In genomic region chr2:167222152-167222551, GRCm38 (mm10) we compare ENCODE assay signal across 8 mouse cellular contexts. TPM values are rescaled to one million over a fixed set of nuclear protein-coding genes. Genes with fewer than 3 reads are reported as not detected.
DNase-seq lines count a peak whose midpoint lies in the region; ATAC-seq and TF ChIP-seq lines count a peak whose summit lies in the region.

No protein-coding gene starts in this region.

- H3K36me3 ChIP-seq in heart, adult 2 months (ENCODE audit: control insufficient read depth, insufficient read depth, low read length) = no peaks in the 10 kb centered on the region
- peaks cover 25% of the 10 kb centered on the region; the same call in 1 of the 2 replicates for H3K36me3 ChIP-seq in heart, embryonic 12.5 days
- no peaks in the 10 kb centered on the region for H3K36me3 ChIP-seq in forebrain, embryonic 12.5 days (replicated peaks)
- no peaks in the 10 kb centered on the region for H3K36me3 ChIP-seq in midbrain, postnatal 0 days (ENCODE audit: insufficient read depth, low read length)
- no peaks in the 10 kb centered on the region for H3K36me3 ChIP-seq in splenic B cell, adult 2 months (ENCODE audit: control insufficient read depth, insufficient read depth, low read length, poor library complexity, severe bottlenecking)

- ATAC-seq in heart, embryonic 12.5 days (ENCODE audit: insufficient number of reproducible peaks, low FRiP score) = no peak
- ATAC-seq in forebrain, embryonic 12.5 days (ENCODE audit: low FRiP score) = peak; percentile 39; the same call in 1 of the 2 replicates
- no peak for ATAC-seq in midbrain, postnatal 0 days (ENCODE audit: low FRiP score)

- H3K27me3 ChIP-seq in heart, adult 2 months (ENCODE audit: control insufficient read depth, insufficient read depth, low read length) = no peaks in the 10 kb centered on the region
- H3K27me3 ChIP-seq in heart, embryonic 12.5 days (replicated peaks) = no peaks in the 10 kb centered on the region
- H3K27me3 ChIP-seq in forebrain, embryonic 12.5 days = no peaks in the 10 kb centered on the region
- no peaks in the 10 kb centered on the region for H3K27me3 ChIP-seq in midbrain, postnatal 0 days (ENCODE audit: insufficient read depth, low read length)
- H3K27me3 ChIP-seq in splenic B cell, adult 2 months (ENCODE audit: control insufficient read depth, insufficient read depth, low read length, poor library complexity, severe bottlenecking) = no peaks in the 10 kb centered on the region

- H3K9ac ChIP-seq in heart, adult 2 months (ENCODE audit: low read depth, low read length) = no peak overlapping the region
- no peak overlapping the region for H3K9ac ChIP-seq in heart, embryonic 12.5 days
- no peak overlapping the region for H3K9ac ChIP-seq in forebrain, embryonic 12.5 days
- no peak overlapping the region for H3K9ac ChIP-seq in midbrain, postnatal 0 days (replicated peaks; ENCODE audit: low read length, poor library complexity, severe bottlenecking)

- no peaks in the 10 kb centered on the region for H3K9me3 ChIP-seq in heart, embryonic 12.5 days (replicated peaks)
- no peaks in the 10 kb centered on the region for H3K9me3 ChIP-seq in forebrain, embryonic 12.5 days
- H3K9me3 ChIP-seq in midbrain, postnatal 0 days (ENCODE audit: low read length) = no peaks in the 10 kb centered on the region

- H3K4me3 ChIP-seq in heart, adult 2 months = no peak overlapping the region
- no peak overlapping the region for H3K4me3 ChIP-seq in heart, embryonic 12.5 days
- no peak overlapping the region for H3K4me3 ChIP-seq in forebrain, embryonic 12.5 days (replicated peaks)
- no peak overlapping the region for H3K4me3 ChIP-seq in midbrain, postnatal 0 days (ENCODE audit: low read depth, low read length)

- peak; percentile 91 for TF ChIP-seq CTCF in heart, adult 2 months (IDR thresholded peaks at IDR 0.05)
- peak; percentile 94 for TF ChIP-seq CTCF in midbrain, postnatal 0 days (IDR thresholded peaks at IDR 0.05)

- TF ChIP-seq POLR2A in heart, adult 2 months (IDR thresholded peaks at IDR 0.05; ENCODE audit: insufficient read depth, low read depth, low read length) = no peak

- H3K79me2 ChIP-seq in heart, adult 2 months (replicated peaks; ENCODE audit: control insufficient read depth, insufficient read depth, low read length) = no peaks in the 10 kb centered on the region

- no peak overlapping the region for H3K27ac ChIP-seq in heart, adult 2 months
- H3K27ac ChIP-seq in heart, embryonic 12.5 days (ENCODE audit: poor library complexity, severe bottlenecking) = no peak overlapping the region
- no peak overlapping the region for H3K27ac ChIP-seq in forebrain, embryonic 12.5 days
- H3K27ac ChIP-seq in midbrain, postnatal 0 days (ENCODE audit: low read depth, low read length) = no peak overlapping the region

- peak; percentile 72 to 76 for DNase-seq in heart, adult 2 months
- DNase-seq in c-Kit-positive CD71-positive TER-119-negative erythroid progenitor cells, embryonic 14.5 days (ENCODE audit: low read depth) = peak; percentile 40
- DNase-seq in induced T-regulatory cell, adult 2 months (ENCODE audit: low read depth) = peak; percentile 76
- peak; percentile 72 to 80 for DNase-seq in left cerebral cortex, postnatal 10 days (ENCODE audit: extremely low spot score in 1 of 2, low spot score in 2 of 2)
- peak; percentile 89 for DNase-seq in midbrain, postnatal 0 days (ENCODE audit: low spot score)
- peak; percentile 81 for DNase-seq in splenic B cell, adult 2 months (ENCODE audit: low read depth, low spot score)

- intact Hi-C loops in heart, adult 2 months (cut with DNase I) = loop anchor here (1.0 to 5.0 kb wide), 3 partner anchors 57 to 240 kb away; no protein-coding TSS in a partner anchor
- intact Hi-C loops in left cerebral cortex, postnatal 10 days (cut with DNase I) = loop anchor here (1.0 kb wide), 1 partner anchor 57 kb away; no protein-coding TSS in a partner anchor

- no peaks in the 10 kb centered on the region; the same call in 1 of the 2 replicates for H3K4me1 ChIP-seq in heart, adult 2 months (ENCODE audit: control insufficient read depth, insufficient read depth, low read length)
- no peaks in the 10 kb centered on the region for H3K4me1 ChIP-seq in heart, embryonic 12.5 days (replicated peaks)
- no peaks in the 10 kb centered on the region for H3K4me1 ChIP-seq in forebrain, embryonic 12.5 days
- no peaks in the 10 kb centered on the region for H3K4me1 ChIP-seq in midbrain, postnatal 0 days (ENCODE audit: insufficient read depth, low read length)

- H3K4me2 ChIP-seq in heart, embryonic 12.5 days = no peak overlapping the region
- H3K4me2 ChIP-seq in forebrain, embryonic 12.5 days = no peak overlapping the region
- no peak overlapping the region for H3K4me2 ChIP-seq in midbrain, postnatal 0 days (ENCODE audit: low read depth, low read length, poor library complexity, severe bottlenecking)

- peak; percentile 49; the same call in 1 of the 2 replicates for TF ChIP-seq EP300 in heart, adult 2 months (IDR thresholded peaks at IDR 0.05; ENCODE audit: insufficient read depth, low read depth, low read length)

- 18% methylated on average over 7 of the region's 7 CpGs for WGBS in heart, adult 2 months
- 24% methylated on average over 7 of the region's 7 CpGs for WGBS in heart, embryonic 12.5 days
- 21% methylated on average over 7 of the region's 7 CpGs for WGBS in forebrain, embryonic 12.5 days
- 15% methylated on average over 7 of the region's 7 CpGs for WGBS in midbrain, postnatal 0 days

RNA-seq across cellular contexts. Expression of gene Ptgis, which starts 18.3 kb away (rescaled TPM):
- 10 to 100 TPM; 16.3 to 17.7 TPM for total RNA-seq in heart, adult 2 months (2021)
- 31.3 and 32.1 TPM in 2 replicates for polyA plus RNA-seq in heart, adult 2 months (2012; rRNA removed)
- polyA plus RNA-seq in heart, embryonic 12.5 days (2016; fragmentation: Nextera tagmentation; extraction: Ambion mirVana) = 22.5 and 22.9 TPM in 2 replicates
- polyA plus RNA-seq in forebrain, embryonic 12.5 days (2016; fragmentation: Nextera tagmentation; extraction: Ambion mirVana) = 4.8 and 6.0 TPM in 2 replicates
- total RNA-seq in left cerebral cortex, postnatal 10 days (2021) = 1 to 10 TPM; 3.0 TPM
- 4.3 and 6.1 TPM in 2 replicates for total RNA-seq in midbrain, postnatal 0 days (2014; rRNA removed)
- polyA plus RNA-seq in midbrain, postnatal 0 days (2015; fragmentation: Nextera tagmentation; extraction: Ambion mirVana) = 3.9 and 4.7 TPM in 2 replicates

RNA-seq across cellular contexts. Expression of gene Kcnb1, which starts 32.2 kb away (rescaled TPM):
- 10 to 100 TPM; 32.8 to 38.8 TPM for total RNA-seq in heart, adult 2 months (2021)
- 17.2 and 19.2 TPM in 2 replicates for polyA plus RNA-seq in heart, adult 2 months (2012; rRNA removed)
- 0.24 and 0.30 TPM in 2 replicates for polyA plus RNA-seq in heart, embryonic 12.5 days (2016; fragmentation: Nextera tagmentation; extraction: Ambion mirVana)
- 1.3 and 1.8 TPM in 2 replicates for polyA plus RNA-seq in forebrain, embryonic 12.5 days (2016; fragmentation: Nextera tagmentation; extraction: Ambion mirVana)
- 10 to 100 TPM; 95.0 to 95.2 TPM for total RNA-seq in left cerebral cortex, postnatal 10 days (2021)
- 29.8 and 30.0 TPM in 2 replicates for total RNA-seq in midbrain, postnatal 0 days (2014; rRNA removed)
- polyA plus RNA-seq in midbrain, postnatal 0 days (2015; fragmentation: Nextera tagmentation; extraction: Ambion mirVana) = 5.6 and 6.4 TPM in 2 replicates
